Mouse (Mus musculus) kidney, embryonic 14.5 days (tissue): ENCODE results near the gene Slc7a4. TPM values are rescaled to one million over a fixed set of nuclear protein-coding genes. Genes with fewer than 3 reads are reported as not detected.

Source experiments
- polyA plus RNA-seq: library from polyadenylated mRNA; unstranded; fragments of >200 nt; fragmentation: Nextera tagmentation; extraction: Ambion mirVana; gene quantifications from 2 replicates; pipeline ENCODE4 v1.2.1, GENCODE M21; 2014

The Slc7a4 gene
- polyA plus RNA-seq, 1 experiment from 2014 or later, result 6.6 TPM

Other genes with a start within 250 kb of the Slc7a4 start
- gene Snap29, start 177.2 kb downstream of the Slc7a4 start, polyA plus RNA-seq, result 6.6 and 7.1 TPM in 2 replicates
- gene Pi4ka, start 176.9 kb downstream of the Slc7a4 start, polyA plus RNA-seq, result 32.6 and 41.1 TPM in 2 replicates
- gene Crkl, start 131.2 kb downstream of the Slc7a4 start, polyA plus RNA-seq, result 59.6 and 77.9 TPM in 2 replicates
- 0.61 and 1.7 TPM in 2 replicates for gene Aifm3, start 93.6 kb downstream of the Slc7a4 start, polyA plus RNA-seq
- gene Lztr1, start 74.5 kb downstream of the Slc7a4 start, polyA plus RNA-seq, result 57.9 and 81.4 TPM in 2 replicates
- 49.1 and 51.1 TPM in 2 replicates for gene Thap7, start 52.1 kb downstream of the Slc7a4 start, polyA plus RNA-seq
- gene Lrrc74b, start 22.0 kb downstream of the Slc7a4 start, polyA plus RNA-seq, result 0.12 TPM in 1 of 2 replicates, not detected in the other
- 0.27 and 0.37 TPM in 2 replicates for gene P2rx6, start 21.3 kb downstream of the Slc7a4 start, polyA plus RNA-seq
- gene Smpd4, start 36.1 kb upstream of the Slc7a4 start, polyA plus RNA-seq, result 33.4 and 54.9 TPM in 2 replicates
- gene Ccdc74a, start 63.3 kb upstream of the Slc7a4 start, polyA plus RNA-seq, result 7.0 and 8.6 TPM in 2 replicates
- 32.4 and 39.7 TPM in 2 replicates for gene Med15, start 149.7 kb upstream of the Slc7a4 start, polyA plus RNA-seq
- gene Klhl22, start 176.4 kb upstream of the Slc7a4 start, polyA plus RNA-seq, result 42.6 and 70.3 TPM in 2 replicates
- gene Scarf2, start 214.1 kb upstream of the Slc7a4 start, polyA plus RNA-seq, result 17.2 and 19.6 TPM in 2 replicates
- not detected in 2 replicates for gene B830017H08Rik, start 249.9 kb upstream of the Slc7a4 start, polyA plus RNA-seq